Mouse (Mus musculus) spleen, adult 2 months (tissue): ENCODE data around the gene Ccnc.

Source experiments
- CTCF ChIP-seq: fragments of 200-500 bp; IDR thresholded peaks from 2 replicates; pipeline ENCODE4 v1.5.1; 2011; ENCODE audit warnings: mild to moderate bottlenecking, inconsistent platforms; ENCODE audit not compliant: insufficient read depth, insufficient read length, insufficient replicate concordance; ENCODE audit errors: extremely low read depth
- POLR2A ChIP-seq: fragments of 200-500 bp; IDR thresholded peaks from 2 replicates; pipeline ENCODE4 v1.6.1; 2011; ENCODE audit warnings: low read depth, low read length, inconsistent platforms

- TF ChIP-seq POLR2A (no peak), CTCF (no peak)
Measured at GRCm38 (mm10) chr4:21766171-21766862, 38.8 kb downstream of the Ccnc start.
